Mouse (Mus musculus): ENCODE data around the gene Prrx1.

DNA sequence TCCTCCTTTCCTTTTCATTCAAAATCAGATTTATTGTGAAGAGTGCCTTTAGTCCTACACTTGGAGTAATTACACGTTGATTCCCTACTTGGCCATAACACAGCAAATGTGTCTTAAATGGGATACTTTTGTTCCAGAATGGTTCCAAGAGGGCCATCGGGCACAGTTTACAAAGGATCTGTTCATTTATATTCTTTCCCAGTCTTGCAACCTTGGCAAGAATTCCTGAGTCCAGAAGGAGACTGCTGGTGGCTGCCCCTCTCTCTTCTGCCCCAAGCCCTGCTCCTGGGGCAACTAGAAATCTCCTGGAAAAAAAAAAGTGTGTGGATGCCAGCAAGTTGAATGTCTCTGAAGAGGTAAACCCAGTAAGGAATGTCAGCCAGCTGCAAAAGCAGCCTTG is 56.2 kb downstream of the Prrx1 start:
- TF ChIP-seq EP300 (IDR thresholded peaks at IDR 0.05; ENCODE audit: low read depth) (no peak), CTCF (IDR thresholded peaks at IDR 0.05; ENCODE audit: low read depth) (no peak)

Data from heart, postnatal 0 days (tissue).